Mouse (Mus musculus): ENCODE measurements around the gene Wdr64. TPM values are rescaled to one million over a fixed set of nuclear protein-coding genes. Genes with fewer than 3 reads are reported as not detected.

Wdr64 gene
- not detected in 2 replicates for polyA plus RNA-seq (2015; fragmentation: Nextera tagmentation; extraction: Ambion mirVana)

DNA sequence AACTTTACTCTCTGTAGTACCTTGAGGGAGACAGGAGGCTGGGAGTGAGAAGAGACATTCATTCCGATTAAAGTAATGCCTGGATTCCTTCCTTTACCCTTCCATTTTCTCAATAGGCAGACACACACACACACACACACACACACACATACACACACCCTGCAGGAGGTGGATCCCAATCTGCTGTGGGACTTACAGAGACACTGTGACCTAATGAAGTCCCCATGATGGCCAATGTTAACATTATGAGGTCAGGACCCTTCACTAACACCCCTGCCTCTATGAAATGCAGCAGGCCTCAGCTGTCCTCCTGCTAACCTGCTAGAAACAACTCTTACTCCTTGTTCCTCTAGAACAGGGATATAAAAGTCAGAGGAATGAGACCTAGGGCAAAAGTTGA lies at the start of gene Wdr64:
Wdr64 (plus strand) TSS at position 301 of the 400 bp plus-strand sequence.
- H3K9ac ChIP-seq (ENCODE audit: low read depth, low read length) = no peak within 1 kb of the TSS
- WGBS = 83% methylated on average over 1 of the region's 1 CpGs

DNA sequence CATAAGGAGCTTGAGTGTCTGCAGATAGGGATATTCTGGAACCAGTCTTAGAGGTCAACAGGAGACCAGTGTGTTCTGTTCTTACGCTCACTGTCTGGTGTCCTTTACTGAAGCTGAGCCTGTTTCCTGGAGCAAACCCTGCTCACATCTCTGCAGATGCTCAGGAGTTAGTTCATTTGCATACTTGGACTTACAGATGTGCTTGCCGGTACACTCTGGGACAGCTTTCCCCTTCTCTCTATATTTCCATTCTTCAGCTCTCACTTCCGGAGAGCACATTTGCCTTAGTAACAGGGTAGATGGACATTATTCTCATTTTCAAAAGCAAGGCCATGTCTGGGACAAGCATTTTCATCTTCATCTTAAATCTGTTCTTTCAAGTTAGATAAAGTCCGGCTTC lies 49.8 kb upstream of the Wdr64 start:
- Histone ChIP-seq H3K4me3 (ENCODE audit: low read depth, low read length) (no peak overlapping the region), H3K9me3 (ENCODE audit: control insufficient read depth) (no peaks in the 10 kb centered on the region), H3K27ac (ENCODE audit: low read depth, low read length) (no peak overlapping the region), H3K36me3 (ENCODE audit: control insufficient read depth, insufficient read depth) (no peaks in the 10 kb centered on the region), H3K9ac (ENCODE audit: low read depth, low read length) (no peak overlapping the region), H3K27me3 (replicated peaks; ENCODE audit: control insufficient read depth, insufficient read depth, low read length) (no peaks in the 10 kb centered on the region), H3K4me2 (replicated peaks; ENCODE audit: low read depth) (no peak overlapping the region), H3K4me1 (replicated peaks; ENCODE audit: control insufficient read depth, insufficient read depth, low read length) (no peaks in the 10 kb centered on the region)
- no peak for ATAC-seq
- no peak for TF ChIP-seq CTCF (IDR thresholded peaks at IDR 0.05; ENCODE audit: low read depth)
- 93% methylated on average over 4 of the region's 4 CpGs for WGBS

More for the DNA sequence above, at the start of gene Wdr64:
- Histone ChIP-seq H3K9me3 (ENCODE audit: control insufficient read depth) (no peaks in the 10 kb centered on the region), H3K4me3 (ENCODE audit: low read depth, low read length) (no peak within 1 kb of the TSS), H3K36me3 (ENCODE audit: control insufficient read depth, insufficient read depth) (no peaks in the 10 kb centered on the region), H3K27ac (ENCODE audit: low read depth, low read length) (no peak within 1 kb of the TSS), H3K4me1 (replicated peaks; ENCODE audit: control insufficient read depth, insufficient read depth, low read length) (no peaks in the 10 kb centered on the region), H3K27me3 (replicated peaks; ENCODE audit: control insufficient read depth, insufficient read depth, low read length) (no peaks in the 10 kb centered on the region), H3K4me2 (replicated peaks; ENCODE audit: low read depth) (no peak within 1 kb of the TSS)
- no peak for TF ChIP-seq CTCF (IDR thresholded peaks at IDR 0.05; ENCODE audit: low read depth)
- no peak for ATAC-seq

GRCm38 (mm10) chr1:175659900-175660299 lies 38.5 kb upstream of the Wdr64 start:
- Histone ChIP-seq H3K27me3 (replicated peaks; ENCODE audit: control insufficient read depth, insufficient read depth, low read length) (no peaks in the 10 kb centered on the region), H3K9me3 (ENCODE audit: control insufficient read depth) (no peaks in the 10 kb centered on the region), H3K4me3 (ENCODE audit: low read depth, low read length) (no peak overlapping the region), H3K4me1 (replicated peaks; ENCODE audit: control insufficient read depth, insufficient read depth, low read length) (no peaks in the 10 kb centered on the region), H3K27ac (ENCODE audit: low read depth, low read length) (no peak overlapping the region), H3K4me2 (replicated peaks; ENCODE audit: low read depth) (no peak overlapping the region), H3K9ac (ENCODE audit: low read depth, low read length) (no peak overlapping the region), H3K36me3 (ENCODE audit: control insufficient read depth, insufficient read depth) (no peaks in the 10 kb centered on the region)
- no peak for TF ChIP-seq CTCF (IDR thresholded peaks at IDR 0.05; ENCODE audit: low read depth)
- 94% methylated on average over 4 of the region's 4 CpGs for WGBS
- no peak for ATAC-seq

DNA sequence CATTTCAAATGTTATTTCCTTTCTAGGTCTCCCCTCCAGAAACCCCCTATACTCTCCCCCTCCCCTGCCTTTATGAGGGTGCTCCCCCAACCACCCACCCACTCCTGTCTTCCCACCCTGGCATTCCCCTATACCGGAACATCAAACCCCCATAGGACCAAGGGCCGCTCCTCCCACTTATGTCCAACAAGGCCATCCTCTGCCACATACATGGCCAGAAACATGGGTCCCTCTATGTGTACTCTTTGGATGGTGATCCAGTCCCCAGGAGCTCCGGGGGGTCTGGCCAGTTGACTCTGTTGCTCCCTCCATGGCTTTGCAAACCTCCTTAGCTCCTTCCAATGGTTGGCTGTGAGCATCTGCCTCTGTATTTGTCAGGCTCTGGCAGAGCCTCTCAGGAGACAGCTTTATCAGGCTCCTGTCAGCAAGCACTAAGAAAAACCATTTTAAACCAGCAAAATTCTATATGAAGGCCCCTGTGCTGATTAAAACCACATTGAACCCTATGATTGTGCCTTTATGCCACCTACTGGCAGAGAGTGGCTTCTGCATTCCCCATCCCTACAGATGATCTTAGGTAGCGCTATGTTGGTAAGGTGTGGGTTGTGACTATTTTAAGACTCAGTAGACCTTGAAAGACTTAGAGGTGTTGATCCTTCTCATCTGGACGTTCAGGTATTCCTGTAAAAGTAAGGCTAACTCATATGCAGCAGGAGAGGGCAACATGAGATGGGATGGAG lies 29.6 kb upstream of the Wdr64 start:
- Histone ChIP-seq H3K4me3 (ENCODE audit: low read depth, low read length) (no peak overlapping the region), H3K36me3 (ENCODE audit: control insufficient read depth, insufficient read depth) (no peaks in the 10 kb centered on the region), H3K27me3 (replicated peaks; ENCODE audit: control insufficient read depth, insufficient read depth, low read length) (no peaks in the 10 kb centered on the region), H3K4me2 (replicated peaks; ENCODE audit: low read depth) (no peak overlapping the region), H3K4me1 (replicated peaks; ENCODE audit: control insufficient read depth, insufficient read depth, low read length) (no peaks in the 10 kb centered on the region), H3K9me3 (ENCODE audit: control insufficient read depth) (no peaks in the 10 kb centered on the region), H3K9ac (ENCODE audit: low read depth, low read length) (no peak overlapping the region), H3K27ac (ENCODE audit: low read depth, low read length) (no peak overlapping the region)
- 72% methylated on average over 5 of the region's 5 CpGs for WGBS
- TF ChIP-seq CTCF (IDR thresholded peaks at IDR 0.05; ENCODE audit: low read depth) = peak; percentile 82
- peak; percentile 45; the same call in 1 of the 2 replicates for ATAC-seq

- Histone ChIP-seq H3K27me3 (replicated peaks; ENCODE audit: control insufficient read depth, insufficient read depth, low read length) (no peaks in the 10 kb centered on the region), H3K27ac (ENCODE audit: low read depth, low read length) (no peak overlapping the region), H3K4me3 (ENCODE audit: low read depth, low read length) (no peak overlapping the region), H3K36me3 (ENCODE audit: control insufficient read depth, insufficient read depth) (no peaks in the 10 kb centered on the region), H3K9me3 (ENCODE audit: control insufficient read depth) (no peaks in the 10 kb centered on the region), H3K4me2 (replicated peaks; ENCODE audit: low read depth) (no peak overlapping the region), H3K4me1 (replicated peaks; ENCODE audit: control insufficient read depth, insufficient read depth, low read length) (no peaks in the 10 kb centered on the region), H3K9ac (ENCODE audit: low read depth, low read length) (no peak overlapping the region)
- no peak for ATAC-seq
- WGBS = 87% methylated on average over 3 of the region's 3 CpGs
- TF ChIP-seq CTCF (IDR thresholded peaks at IDR 0.05; ENCODE audit: low read depth) = no peak
These were observed 28.9 kb upstream of the Wdr64 start for GRCm38 (mm10) chr1:175669456-175669855.

- Histone ChIP-seq H3K4me1 (replicated peaks; ENCODE audit: control insufficient read depth, insufficient read depth, low read length) (no peaks in the 10 kb centered on the region), H3K36me3 (ENCODE audit: control insufficient read depth, insufficient read depth) (no peaks in the 10 kb centered on the region), H3K27me3 (replicated peaks; ENCODE audit: control insufficient read depth, insufficient read depth, low read length) (no peaks in the 10 kb centered on the region), H3K9me3 (ENCODE audit: control insufficient read depth) (no peaks in the 10 kb centered on the region), H3K27ac (ENCODE audit: low read depth, low read length) (no peak overlapping the region), H3K9ac (ENCODE audit: low read depth, low read length) (no peak overlapping the region), H3K4me2 (replicated peaks; ENCODE audit: low read depth) (no peak overlapping the region), H3K4me3 (ENCODE audit: low read depth, low read length) (no peak overlapping the region)
- 81% methylated on average over 7 of the region's 7 CpGs for WGBS
- ATAC-seq = no peak
- no peak for TF ChIP-seq CTCF (IDR thresholded peaks at IDR 0.05; ENCODE audit: low read depth)
These were observed 28.4 kb upstream of the Wdr64 start for GRCm38 (mm10) chr1:175670042-175670441.
